Mouse (Mus musculus) ES-Bruce4 (cell line): ENCODE measurements at regions not wholly inside any gene's neighbourhood (a gene's known extent, or its start where the extent isn't known, plus 50 kb on each side); places are given as distances from the start of the nearest gene placed in this dataset.

Experiments
- CTCF ChIP-seq: IDR thresholded peaks from one replicate; pipeline ENCODE4 v1.8.1; 2011; ENCODE audit warnings: low read depth, low read length
- EP300 ChIP-seq: IDR thresholded peaks from 2 replicates; pipeline ENCODE4 v1.6.1; 2011; ENCODE audit warnings: low read depth, low read length; ENCODE audit not compliant: insufficient read depth
- POLR2A ChIP-seq: IDR thresholded peaks from one replicate; pipeline ENCODE4 v1.8.1; 2011; ENCODE audit warnings: low read length; ENCODE audit not compliant: insufficient read depth

DNA sequence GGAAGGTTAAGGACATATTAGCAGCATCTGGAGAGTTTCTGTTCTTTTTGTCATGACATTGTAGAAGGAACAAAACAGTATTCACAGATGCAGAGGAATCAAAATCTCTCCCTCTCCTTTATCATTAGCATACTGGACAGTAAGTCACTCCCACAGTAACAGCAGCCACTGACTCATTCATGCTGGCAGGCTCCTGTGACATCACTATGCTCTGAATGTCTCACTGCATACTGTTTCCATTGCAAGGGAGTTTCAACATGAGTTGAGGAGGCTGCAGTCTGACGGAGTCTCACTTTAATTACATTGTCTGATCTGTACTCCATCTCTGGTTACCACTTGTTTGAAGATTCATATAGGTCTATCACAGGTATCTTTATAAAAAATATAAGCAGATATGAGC, 450.1 kb upstream of the Pou3f2 start:
- TF ChIP-seq POLR2A (no peak), CTCF (no peak), EP300 (no peak)
